Mouse (Mus musculus): ENCODE data around the gene Rnf113a1. TPM values are rescaled to one million over a fixed set of nuclear protein-coding genes. Genes with fewer than 3 reads are reported as not detected.
"Not testable (repeated sequence)": the region's sequence is repeated elsewhere in the genome, so short reads cannot be mapped to it uniquely, and the experiment has no call there.

Rnf113a1 gene
- polyA plus RNA-seq, 1 experiment: 1.6 TPM

DNA sequence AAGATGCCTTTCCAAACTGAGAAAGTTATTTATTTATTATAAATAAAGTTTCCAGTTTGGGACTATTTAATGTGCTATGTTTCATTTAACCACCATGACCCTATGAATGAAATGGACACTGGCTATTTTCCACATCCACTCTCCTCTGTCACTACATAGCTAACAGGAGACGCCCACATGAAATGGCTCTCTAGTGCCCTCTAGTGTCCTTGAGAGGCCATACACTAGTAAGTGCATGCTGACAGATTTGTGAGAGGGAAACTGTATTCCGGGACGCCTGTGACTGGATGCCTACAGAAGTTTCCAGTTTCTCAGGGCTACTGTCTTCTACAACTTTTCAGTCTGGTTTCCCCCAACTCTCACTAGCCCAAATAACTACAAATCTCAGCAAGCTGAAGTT, 24.0 kb upstream of the Rnf113a1 start:
- H3K4me3 ChIP-seq (ENCODE audit: low read depth, low read length): no peak overlapping the region
- WGBS: 24% methylated on average over 3 of the region's 3 CpGs
- no peaks in the 10 kb centered on the region for H3K27me3 ChIP-seq (ENCODE audit: control insufficient read depth, insufficient read depth, low read length)
- TF ChIP-seq CTCF (IDR thresholded peaks at IDR 0.05; ENCODE audit: extremely low read depth, insufficient read length, insufficient replicate concordance, low read depth, low read length) (no peak), POLR2A (IDR thresholded peaks at IDR 0.05; ENCODE audit: low read depth, low read length) (no peak)
- no peaks in the 10 kb centered on the region for H3K36me3 ChIP-seq (ENCODE audit: control insufficient read depth, insufficient read depth, low read length)
- H3K27ac ChIP-seq (ENCODE audit: insufficient read depth, low read depth, low read length): no peak overlapping the region
- no peaks in the 10 kb centered on the region for H3K4me1 ChIP-seq (ENCODE audit: control insufficient read depth, insufficient read depth, insufficient read length, low read length)

DNA sequence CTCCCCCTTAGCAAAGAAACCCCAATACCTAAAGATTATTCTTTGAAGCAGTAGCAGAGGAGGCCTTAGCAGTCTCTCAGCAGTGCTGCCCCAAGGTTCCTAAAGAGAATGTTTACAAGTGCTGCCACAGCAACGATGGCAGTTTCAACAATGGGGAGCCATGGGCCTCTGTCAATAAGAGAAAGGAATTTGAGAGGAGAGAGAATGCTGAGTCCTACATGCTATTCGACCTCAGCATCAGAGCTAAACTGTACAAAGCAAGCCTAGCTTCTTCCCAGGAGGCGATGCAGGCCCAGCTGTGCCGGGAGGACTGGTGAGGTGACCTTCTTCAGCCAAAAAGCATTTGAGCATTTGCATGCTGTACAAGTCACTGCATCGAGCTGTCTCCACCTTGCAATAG, 22.3 kb upstream of the Rnf113a1 start, which contains the start of gene Akap14:
Gene Akap14 (minus strand): TSS at position 101 of the 400 bp plus-strand sequence.
- H3K4me1 ChIP-seq (ENCODE audit: control insufficient read depth, insufficient read depth, insufficient read length, low read length): no peaks in the 10 kb centered on the region
- H3K27ac ChIP-seq (ENCODE audit: insufficient read depth, low read depth, low read length): no peak within 1 kb of the TSS
- H3K36me3 ChIP-seq (ENCODE audit: control insufficient read depth, insufficient read depth, low read length): no peaks in the 10 kb centered on the region
- TF ChIP-seq CTCF (IDR thresholded peaks at IDR 0.05; ENCODE audit: extremely low read depth, insufficient read length, insufficient replicate concordance, low read depth, low read length) (no peak), POLR2A (IDR thresholded peaks at IDR 0.05; ENCODE audit: low read depth, low read length) (no peak)
- no peak within 1 kb of the TSS for H3K4me3 ChIP-seq (ENCODE audit: low read depth, low read length)
- WGBS: 54% methylated on average over 5 of the region's 5 CpGs
- H3K27me3 ChIP-seq (ENCODE audit: control insufficient read depth, insufficient read depth, low read length): no peaks in the 10 kb centered on the region

DNA sequence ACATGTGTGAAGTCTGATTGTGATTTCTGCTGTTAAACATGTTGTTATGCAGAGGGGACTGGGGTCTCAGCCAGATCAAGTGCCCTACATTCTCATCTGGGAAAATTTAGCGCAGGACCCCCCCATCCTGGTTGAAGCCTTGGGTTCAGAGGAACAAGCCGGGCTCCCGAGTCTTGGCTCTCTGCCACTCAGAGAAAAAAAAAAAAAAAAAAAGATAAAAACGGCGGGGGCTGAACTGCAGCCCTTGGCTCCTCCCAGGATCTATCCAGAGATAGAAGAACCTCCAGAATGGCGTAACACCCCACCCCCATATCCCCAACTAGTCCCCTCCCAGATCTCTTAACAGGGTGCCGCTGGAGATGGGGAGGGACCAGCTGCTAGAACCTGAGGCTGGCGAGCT, 6.6 kb upstream of the Rnf113a1 start:
- H3K27me3 ChIP-seq (ENCODE audit: control insufficient read depth, insufficient read depth, low read length); H3K27ac ChIP-seq (ENCODE audit: insufficient read depth, low read depth, low read length); H3K36me3 ChIP-seq (ENCODE audit: control insufficient read depth, insufficient read depth, low read length); H3K4me3 ChIP-seq (ENCODE audit: low read depth, low read length); H3K4me1 ChIP-seq (ENCODE audit: control insufficient read depth, insufficient read depth, insufficient read length, low read length): not testable (repeated sequence)
- WGBS: 45% methylated on average over 7 of the region's 8 CpGs

DNA sequence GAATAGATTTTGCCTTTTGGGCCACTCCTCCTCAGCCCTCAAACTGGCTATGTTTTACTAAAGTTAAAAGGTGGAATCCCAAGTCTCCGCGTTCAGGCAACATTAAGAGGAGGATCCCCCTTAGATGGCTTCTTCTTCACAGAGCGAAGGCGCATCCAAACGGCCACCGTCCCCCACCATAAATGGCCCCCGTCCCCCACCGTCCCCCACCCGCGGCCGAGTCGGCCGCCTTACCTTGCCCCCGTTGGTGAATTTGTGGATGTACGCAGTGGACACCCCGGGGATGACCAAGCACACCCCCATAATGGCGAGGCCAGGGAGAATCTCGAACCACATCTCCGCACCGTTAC, 315 bp upstream of the Rnf113a1 start:
- no peak overlapping the region for H3K27ac ChIP-seq (ENCODE audit: insufficient read depth, low read depth, low read length)
- no peak for TF ChIP-seq CTCF (IDR thresholded peaks at IDR 0.05; ENCODE audit: extremely low read depth, insufficient read length, insufficient replicate concordance, low read depth, low read length)
- TF ChIP-seq POLR2A (IDR thresholded peaks at IDR 0.05; ENCODE audit: low read depth, low read length): no peak
- 12% methylated on average over 20 of the region's 20 CpGs for WGBS

DNA sequence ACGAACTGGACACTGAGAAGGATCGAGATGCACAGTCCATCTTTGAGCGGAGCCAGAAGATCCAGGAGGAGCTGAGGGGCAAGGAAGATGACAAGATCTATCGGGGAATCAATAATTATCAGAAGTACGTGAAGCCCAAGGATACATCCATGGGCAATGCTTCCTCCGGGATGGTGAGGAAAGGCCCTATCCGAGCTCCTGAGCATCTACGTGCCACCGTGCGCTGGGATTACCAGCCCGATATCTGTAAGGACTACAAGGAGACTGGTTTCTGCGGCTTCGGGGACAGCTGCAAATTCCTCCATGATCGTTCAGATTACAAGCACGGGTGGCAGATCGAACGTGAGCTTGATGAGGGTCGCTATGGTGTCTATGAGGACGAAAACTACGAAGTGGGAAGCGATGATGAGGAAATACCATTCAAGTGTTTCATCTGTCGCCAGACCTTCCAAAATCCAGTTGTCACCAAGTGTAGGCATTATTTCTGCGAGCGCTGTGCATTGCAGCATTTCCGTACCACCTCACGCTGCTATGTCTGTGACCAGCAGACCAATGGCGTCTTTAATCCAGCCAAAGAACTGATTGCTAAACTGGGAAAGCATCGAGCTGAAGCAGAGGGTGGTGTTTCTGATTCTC, 817 bp downstream of the Rnf113a1 start:
- Histone ChIP-seq H3K4me3 (ENCODE audit: low read depth, low read length) (peak overlapping the region; percentile 99), H3K4me1 (ENCODE audit: control insufficient read depth, insufficient read depth, insufficient read length, low read length) (no peaks in the 10 kb centered on the region), H3K27me3 (ENCODE audit: control insufficient read depth, insufficient read depth, low read length) (no peaks in the 10 kb centered on the region), H3K27ac (ENCODE audit: insufficient read depth, low read depth, low read length) (no peak overlapping the region), H3K36me3 (ENCODE audit: control insufficient read depth, insufficient read depth, low read length) (0 out of 2 replicates have a peak, but pooled peaks cover 2% of the 10 kb centered on the region)
- TF ChIP-seq CTCF (IDR thresholded peaks at IDR 0.05; ENCODE audit: extremely low read depth, insufficient read length, insufficient replicate concordance, low read depth, low read length): no peak
- TF ChIP-seq POLR2A (IDR thresholded peaks at IDR 0.05; ENCODE audit: low read depth, low read length): no peak
- 20% methylated on average over 28 of the region's 28 CpGs for WGBS

More for the DNA sequence above, 315 bp upstream of the Rnf113a1 start:
- Histone ChIP-seq H3K4me3 (ENCODE audit: low read depth, low read length) (peak overlapping the region; percentile 99), H3K27me3 (ENCODE audit: control insufficient read depth, insufficient read depth, low read length) (no peaks in the 10 kb centered on the region), H3K4me1 (ENCODE audit: control insufficient read depth, insufficient read depth, insufficient read length, low read length) (no peaks in the 10 kb centered on the region), H3K36me3 (ENCODE audit: control insufficient read depth, insufficient read depth, low read length) (0 out of 2 replicates have a peak, but pooled peaks cover 2% of the 10 kb centered on the region)

DNA sequence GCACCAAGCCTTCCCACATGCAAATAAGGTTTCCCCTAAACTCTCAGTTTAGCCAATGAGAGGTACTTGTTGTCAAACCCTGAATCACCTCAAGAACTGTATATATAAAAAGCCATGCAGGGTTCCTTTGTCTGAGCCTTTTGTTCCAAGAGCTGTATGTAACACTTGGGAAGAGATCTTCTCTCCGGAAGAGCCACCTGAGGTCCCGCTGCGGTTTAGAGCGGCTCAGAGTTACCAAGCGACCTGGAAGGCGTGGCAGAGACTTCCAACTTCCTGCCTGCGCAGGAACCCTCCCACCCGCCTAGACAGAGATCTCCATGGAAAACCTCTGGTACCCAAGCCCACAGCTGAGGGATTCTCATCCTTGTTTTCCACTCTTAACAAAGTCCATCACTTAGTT, 7.6 kb downstream of the Rnf113a1 start:
- 0 out of 2 replicates have a peak, but pooled peaks cover 2% of the 10 kb centered on the region for H3K4me1 ChIP-seq (ENCODE audit: control insufficient read depth, insufficient read depth, insufficient read length, low read length)
- WGBS: 49% methylated on average over 8 of the region's 8 CpGs
- H3K27me3 ChIP-seq (ENCODE audit: control insufficient read depth, insufficient read depth, low read length): no peaks in the 10 kb centered on the region
- TF ChIP-seq POLR2A (IDR thresholded peaks at IDR 0.05; ENCODE audit: low read depth, low read length) (no peak), CTCF (IDR thresholded peaks at IDR 0.05; ENCODE audit: extremely low read depth, insufficient read length, insufficient replicate concordance, low read depth, low read length) (no peak)
- no peak overlapping the region for H3K27ac ChIP-seq (ENCODE audit: insufficient read depth, low read depth, low read length)
- no peaks in the 10 kb centered on the region for H3K36me3 ChIP-seq (ENCODE audit: control insufficient read depth, insufficient read depth, low read length)
- H3K4me3 ChIP-seq (ENCODE audit: low read depth, low read length): no peak overlapping the region

DNA sequence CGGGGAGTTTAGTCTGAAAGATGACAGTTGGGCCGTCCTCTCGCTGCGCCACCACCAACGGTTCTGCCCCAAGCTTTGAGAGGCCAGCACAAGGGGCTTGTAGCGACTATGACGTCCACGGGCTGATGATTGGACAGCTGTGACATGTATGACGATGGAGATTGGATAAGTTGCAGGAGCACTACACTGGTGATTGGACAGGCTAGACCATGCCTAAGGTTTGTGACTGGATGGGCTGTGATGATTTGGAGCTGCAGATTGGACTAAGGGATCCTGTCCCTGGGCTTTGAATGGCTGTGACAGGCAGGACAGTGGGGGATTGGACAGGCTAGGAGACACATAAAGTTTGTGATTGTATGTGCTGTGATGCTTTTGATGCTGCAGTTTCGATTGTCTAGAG, 19.9 kb downstream of the Rnf113a1 start, which contains the start of gene Gm9:
Gene Gm9 (minus strand): TSS at position 101 of the 400 bp plus-strand sequence.
- TF ChIP-seq CTCF (IDR thresholded peaks at IDR 0.05; ENCODE audit: extremely low read depth, insufficient read length, insufficient replicate concordance, low read depth, low read length) (no peak), POLR2A (IDR thresholded peaks at IDR 0.05; ENCODE audit: low read depth, low read length) (no peak)
- no peaks in the 10 kb centered on the region for H3K27me3 ChIP-seq (ENCODE audit: control insufficient read depth, insufficient read depth, low read length)
- WGBS: 88% methylated on average over 10 of the region's 10 CpGs
- H3K27ac ChIP-seq (ENCODE audit: insufficient read depth, low read depth, low read length): no peak within 1 kb of the TSS
- H3K4me3 ChIP-seq (ENCODE audit: low read depth, low read length): no peak within 1 kb of the TSS
- no peaks in the 10 kb centered on the region for H3K36me3 ChIP-seq (ENCODE audit: control insufficient read depth, insufficient read depth, low read length)
- H3K4me1 ChIP-seq (ENCODE audit: control insufficient read depth, insufficient read depth, insufficient read length, low read length): no peaks in the 10 kb centered on the region

DNA sequence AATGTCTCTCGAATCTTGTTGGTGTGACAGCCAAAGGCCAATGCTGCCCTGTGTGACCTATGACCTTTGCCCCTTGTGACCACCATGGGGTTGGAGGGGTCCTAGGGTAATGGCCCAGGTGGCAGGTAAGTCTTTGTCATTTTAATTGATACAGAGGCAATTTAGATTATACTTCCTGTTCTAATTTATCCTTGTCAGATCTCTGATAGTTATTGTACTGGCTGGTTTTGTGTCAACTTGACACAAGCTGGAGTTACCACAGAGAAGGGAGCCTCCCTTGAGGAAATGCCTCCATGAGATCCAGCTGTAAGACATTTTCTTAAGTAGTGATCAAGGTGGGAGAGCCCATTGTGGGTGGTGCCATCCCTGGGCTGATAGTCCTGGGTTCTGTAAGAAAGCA, 31.1 kb downstream of the Rnf113a1 start, which contains the start of gene Rhox1:
Gene Rhox1 (minus strand): TSS at position 101 of the 400 bp plus-strand sequence.
- H3K27me3 ChIP-seq (ENCODE audit: control insufficient read depth, insufficient read depth, low read length); H3K4me1 ChIP-seq (ENCODE audit: control insufficient read depth, insufficient read depth, insufficient read length, low read length); H3K36me3 ChIP-seq (ENCODE audit: control insufficient read depth, insufficient read depth, low read length); H3K4me3 ChIP-seq (ENCODE audit: low read depth, low read length); H3K27ac ChIP-seq (ENCODE audit: insufficient read depth, low read depth, low read length): not testable (repeated sequence)
- 61% methylated on average over 1 of the region's 1 CpGs for WGBS

Other genes starting within 250 kb of the Rnf113a1 start
- 3.8 and 4.0 TPM in 2 replicates for gene Sept6, start 199.5 kb upstream of the Rnf113a1 start, polyA plus RNA-seq (2012; rRNA removed)
- gene Sowahd, start 142.4 kb upstream of the Rnf113a1 start, polyA plus RNA-seq (2012; rRNA removed): 0.08 and 0.60 TPM in 2 replicates
- 2.5 and 4.4 TPM in 2 replicates for gene Rpl39, start 105.8 kb upstream of the Rnf113a1 start, polyA plus RNA-seq (2012; rRNA removed)
- gene Upf3b, start 80.9 kb upstream of the Rnf113a1 start, polyA plus RNA-seq (2012; rRNA removed): 0.29 and 0.75 TPM in 2 replicates
- 0.47 and 1.1 TPM in 2 replicates for gene Nkap, start 64.5 kb upstream of the Rnf113a1 start, polyA plus RNA-seq (2012; rRNA removed)
- not detected in 2 replicates for gene Akap14, start 22.4 kb upstream of the Rnf113a1 start, polyA plus RNA-seq (2012; rRNA removed)
- 194 and 230 TPM in 2 replicates for gene Ndufa1, start 82 bp upstream of the Rnf113a1 start, polyA plus RNA-seq (2012; rRNA removed)
- gene Gm9, start 19.8 kb downstream of the Rnf113a1 start, polyA plus RNA-seq (2012; rRNA removed): not detected in 2 replicates
- not detected in 2 replicates for gene Rhox1, start 31.0 kb downstream of the Rnf113a1 start, polyA plus RNA-seq (2012; rRNA removed)
- not detected in 2 replicates for gene Rhox2a, start 53.7 kb downstream of the Rnf113a1 start, polyA plus RNA-seq (2012; rRNA removed)
- not detected in 2 replicates for gene Rhox3a, start 58.7 kb downstream of the Rnf113a1 start, polyA plus RNA-seq (2012; rRNA removed)
- not detected in 2 replicates for gene Rhox4a, start 74.1 kb downstream of the Rnf113a1 start, polyA plus RNA-seq (2012; rRNA removed)
- not detected in 2 replicates for gene Rhox3a2, start 188.8 kb downstream of the Rnf113a1 start, polyA plus RNA-seq (2012; rRNA removed)
- not detected in 2 replicates for gene Rhox4a2, start 199.6 kb downstream of the Rnf113a1 start, polyA plus RNA-seq (2012; rRNA removed)
- not detected in 2 replicates for gene Rhox2b, start 220.8 kb downstream of the Rnf113a1 start, polyA plus RNA-seq (2012; rRNA removed)
- gene Rhox4b, start 241.2 kb downstream of the Rnf113a1 start, polyA plus RNA-seq (2012; rRNA removed): not detected in 2 replicates

Data from small intestine, adult 2 months (tissue).